Mouse (Mus musculus): ENCODE measurements around the gene Oca2. TPM values are rescaled to one million over a fixed set of nuclear protein-coding genes. Genes with fewer than 3 reads are reported as not detected.
A peak's percentile ranks its signal among the peaks of the same experiment; 100 is the strongest.

Gene Oca2
- total and polyA plus RNA-seq, 3 experiments = 0.38 TPM; not detected in 2

DNA sequence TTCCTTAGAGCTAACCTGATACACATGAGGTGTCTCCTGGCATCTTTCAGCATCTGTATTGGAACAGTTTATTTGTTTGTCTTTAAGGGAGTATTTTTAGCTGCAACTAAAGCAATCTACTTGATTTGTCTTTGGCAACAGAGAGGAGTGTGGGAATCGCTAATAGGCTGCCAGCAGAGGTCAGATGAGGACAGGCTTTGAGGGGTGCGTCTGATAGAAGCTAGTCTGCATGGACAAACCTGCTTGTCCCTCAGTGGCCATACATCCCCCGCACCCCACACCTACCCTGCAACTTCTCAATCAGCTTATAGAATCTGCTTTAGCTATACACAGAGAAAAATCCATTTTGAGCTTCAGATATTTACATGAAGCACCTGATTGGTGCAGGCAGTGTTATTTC, 109.0 kb downstream of the Oca2 start:
- H3K4me2 ChIP-seq (ENCODE audit: insufficient read depth, low read depth, poor library complexity, severe bottlenecking) = no peak overlapping the region
- no peaks in the 10 kb centered on the region for H3K36me3 ChIP-seq (replicated peaks in 1 of 2; ENCODE audit: control insufficient read depth in 1 of 2, insufficient read depth in 1 of 2, low read length in 1 of 2)
- no peaks in the 10 kb centered on the region for H3K79me2 ChIP-seq (replicated peaks; ENCODE audit: control insufficient read depth, extremely low read depth, insufficient read depth, poor library complexity, severe bottlenecking)
- H3K27ac ChIP-seq (ENCODE audit: insufficient read depth, low read depth) = no peak overlapping the region
- H3K27me3 ChIP-seq (replicated peaks) = peaks cover 21% of the 10 kb centered on the region
- H3K4me1 ChIP-seq (ENCODE audit: control insufficient read depth in 1 of 2, insufficient read depth in 2 of 2) = no peaks in the 10 kb centered on the region
- no peak for DNase-seq (ENCODE audit: extremely low read depth)
- H3K4me3 ChIP-seq (replicated peaks in 1 of 3; ENCODE audit: low read depth in 2 of 3, low read length in 2 of 3, poor library complexity in 1 of 3) = no peak overlapping the region
- no peak overlapping the region for H3K9ac ChIP-seq (ENCODE audit: insufficient read depth, low read depth)
- dilution Hi-C loops (cut with MboI; ENCODE audit: extremely low pct_ligation_motif_present, extremely low pct_unique_long_range_greater_than_20kb, low sequenced_read_pairs) = no loop called here
- H3K9me3 ChIP-seq (replicated peaks; ENCODE audit: low read length) = no peaks in the 10 kb centered on the region
- peak; percentile 33 for TF ChIP-seq RAD21 (IDR thresholded peaks at IDR 0.05; ENCODE audit: low read depth, low read length)
- peak in 1 of 2 experiments; percentile 32; a peak in 2 of 4 replicates for TF ChIP-seq CTCF (conservative IDR thresholded peaks at IDR 0.05 in 1 of 2, IDR thresholded peaks at IDR 0.05 in 1 of 2; ENCODE audit: low read depth in 2 of 2, low read length in 2 of 2)
- TF ChIP-seq RCOR1 (conservative IDR thresholded peaks at IDR 0.05; ENCODE audit: low read depth, low read length) = no peak
- in situ Hi-C loops (cut with MboI; ENCODE audit: low pct_ligation_motif_present, low pct_unique_long_range_greater_than_20kb, low sequenced_read_pairs) = no loop called here

DNA sequence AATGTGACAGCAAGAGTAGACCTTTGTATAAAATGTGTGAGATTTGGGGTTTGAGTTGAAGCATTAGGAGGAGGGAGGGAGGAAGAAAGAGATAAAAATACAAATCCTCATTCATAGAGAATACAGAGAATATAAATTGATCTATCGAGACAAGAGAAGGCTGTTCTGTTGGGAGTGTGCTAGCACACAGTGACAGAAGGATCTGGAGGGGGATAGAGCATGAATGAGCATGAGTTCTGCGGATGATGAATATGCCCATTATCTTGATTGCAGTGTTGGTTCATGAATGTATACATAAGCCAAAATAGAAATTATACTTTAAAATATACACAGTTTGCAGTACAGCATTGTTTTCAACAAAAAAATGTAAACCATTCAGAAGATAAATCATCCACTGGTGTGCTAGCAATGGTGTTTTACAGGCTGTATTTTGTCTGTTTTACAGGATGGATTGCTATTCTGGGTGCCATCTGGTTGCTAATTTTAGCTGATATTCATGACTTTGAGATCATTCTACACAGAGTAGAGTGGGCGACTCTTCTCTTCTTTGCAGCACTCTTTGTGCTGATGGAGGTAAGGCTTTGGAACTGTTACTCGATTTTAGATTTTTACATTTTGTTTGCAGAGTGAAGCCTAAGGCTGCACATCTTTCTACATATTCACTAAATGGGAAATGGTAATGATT, 117.2 kb downstream of the Oca2 start:
- H3K36me3 ChIP-seq (replicated peaks in 1 of 2; ENCODE audit: control insufficient read depth in 1 of 2, insufficient read depth in 1 of 2, low read length in 1 of 2) = no peaks in the 10 kb centered on the region
- peaks cover 3% of the 10 kb centered on the region for H3K9me3 ChIP-seq (replicated peaks; ENCODE audit: low read length)
- no peaks in the 10 kb centered on the region for H3K79me2 ChIP-seq (replicated peaks; ENCODE audit: control insufficient read depth, extremely low read depth, insufficient read depth, poor library complexity, severe bottlenecking)
- H3K27me3 ChIP-seq (replicated peaks) = peaks cover 31% of the 10 kb centered on the region
- TF ChIP-seq MAX (IDR thresholded peaks at IDR 0.05; ENCODE audit: low read length) (no peak), BHLHE40 (IDR thresholded peaks at IDR 0.05; ENCODE audit: low read depth, low read length) (no peak), CHD2 (IDR thresholded peaks at IDR 0.05; ENCODE audit: low read length) (no peak), ZNF384 (IDR thresholded peaks at IDR 0.05; ENCODE audit: low read depth, low read length) (no peak), MXI1 (IDR thresholded peaks at IDR 0.05; ENCODE audit: low read depth, low read length) (no peak), ZC3H11A (IDR thresholded peaks at IDR 0.05; ENCODE audit: low read depth, low read length) (no peak), E2F4 (IDR thresholded peaks at IDR 0.05; ENCODE audit: insufficient replicate concordance, low read depth, low read length) (no peak), JUN (IDR thresholded peaks at IDR 0.05; ENCODE audit: insufficient read depth, low read depth, low read length) (no peak), KAT2A (IDR thresholded peaks at IDR 0.05; ENCODE audit: insufficient replicate concordance, low read length) (no peak), NRF1 (IDR thresholded peaks at IDR 0.05; ENCODE audit: low read depth, low read length) (no peak), USF1 (IDR thresholded peaks at IDR 0.05; ENCODE audit: low read depth, low read length) (no peak), GABPA (IDR thresholded peaks at IDR 0.05; ENCODE audit: insufficient replicate concordance, low read depth, low read length) (no peak), ELF1 (IDR thresholded peaks at IDR 0.05; ENCODE audit: low read depth, low read length) (no peak), SMC3 (IDR thresholded peaks at IDR 0.05; ENCODE audit: low read depth, low read length) (no peak), ETS1 (conservative IDR thresholded peaks at IDR 0.05; ENCODE audit: low read depth, low read length) (no peak), POLR2AphosphoS2 (IDR thresholded peaks at IDR 0.05; ENCODE audit: low read depth, low read length) (no peak), IRF4 (IDR thresholded peaks at IDR 0.05; ENCODE audit: low read depth, low read length) (no peak)
- no peaks in the 10 kb centered on the region for H3K4me1 ChIP-seq (ENCODE audit: control insufficient read depth in 1 of 2, insufficient read depth in 2 of 2)
- dilution Hi-C loops (cut with MboI; ENCODE audit: extremely low pct_ligation_motif_present, extremely low pct_unique_long_range_greater_than_20kb, low sequenced_read_pairs) (no loop called here), in situ Hi-C loops (cut with MboI; ENCODE audit: low pct_ligation_motif_present, low pct_unique_long_range_greater_than_20kb, low sequenced_read_pairs) (no loop called here)
- no peak overlapping the region for H3K27ac ChIP-seq (ENCODE audit: insufficient read depth, low read depth)
- no peak for DNase-seq (ENCODE audit: extremely low read depth)
- no peak overlapping the region for H3K4me2 ChIP-seq (ENCODE audit: insufficient read depth, low read depth, poor library complexity, severe bottlenecking)
- H3K4me3 ChIP-seq (replicated peaks in 1 of 3; ENCODE audit: low read depth in 2 of 3, low read length in 2 of 3, poor library complexity in 1 of 3) = no peak overlapping the region
- no peak overlapping the region for H3K9ac ChIP-seq (ENCODE audit: insufficient read depth, low read depth)

Data from CH12.LX (cell line).